Mouse (Mus musculus) neural tube, embryonic 14.5 days (tissue): Measurements from ENCODE around the gene Noxo1. TPM values are rescaled to one million over a fixed set of nuclear protein-coding genes. Genes with fewer than 3 reads are reported as not detected.
A peak's percentile ranks its signal among the peaks of the same experiment; 100 is the strongest.
"Not testable (repeated sequence)": the region's sequence is repeated elsewhere in the genome, so short reads cannot be mapped to it uniquely, and the experiment has no call there.

ENCODE experiments used
- ATAC-seq: fragments of 200-750 bp; cut with Nextera tagmentation; 2 replicates; pipeline ENCODE4 v1.8.0; 2017; ENCODE audit warnings: low read depth, mild to moderate bottlenecking, moderate TSS enrichment, moderate library complexity
- H3K27ac ChIP-seq: fragments of 300-500 bp; sonication (generic); 2 replicates; pipeline ENCODE4 v1.5.1; 2014; ENCODE audit warnings: low read depth, mild to moderate bottlenecking, control low read depth, low read length, moderate library complexity, mixed read lengths
- H3K27me3 ChIP-seq: fragments of 300-500 bp; sonication (generic); 2 replicates; pipeline ENCODE4 v1.6.1; 2014; ENCODE audit warnings: low read length; ENCODE audit not compliant: control insufficient read depth, insufficient read depth
- H3K36me3 ChIP-seq: fragments of 300-500 bp; sonication (generic); 2 replicates; pipeline ENCODE4 v1.6.1; 2014; ENCODE audit warnings: low read length, mixed read lengths; ENCODE audit not compliant: control insufficient read depth, insufficient read depth
- H3K4me1 ChIP-seq: fragments of 300-500 bp; sonication (generic); 2 replicates; pipeline ENCODE4 v1.6.1; 2014; ENCODE audit warnings: low read length; ENCODE audit not compliant: control insufficient read depth, insufficient read depth
- H3K4me2 ChIP-seq: fragments of 300-500 bp; sonication (generic); 2 replicates; pipeline ENCODE4 v1.6.1; 2014; ENCODE audit warnings: mild to moderate bottlenecking, low read depth, low read length, control low read depth
- H3K4me3 ChIP-seq: fragments of 300-500 bp; sonication (generic); 2 replicates; pipeline ENCODE4 v1.5.1; 2014; ENCODE audit warnings: low read depth, low read length, control low read depth, mixed read lengths
- H3K9ac ChIP-seq: fragments of 300-500 bp; sonication (generic); replicated peaks from 2 replicates; pipeline ENCODE4 v1.6.1; 2014; ENCODE audit warnings: low read depth, mild to moderate bottlenecking, control low read depth, low read length, mixed read lengths
- H3K9me3 ChIP-seq: fragments of 300-500 bp; sonication (generic); 2 replicates; pipeline ENCODE4 v1.6.1; 2016; ENCODE audit warnings: low read length; ENCODE audit not compliant: control insufficient read depth
- WGBS: fragments of 180-500 bp; shearing (Covaris S2); extraction: QIAGEN DNeasy Blood & Tissue Kit; methylation state at CpG from one replicate; pipeline ENCODE4 v1.1.7; 2014; 5-methylcytosine and 5-hydroxymethylcytosine counted together
- polyA plus RNA-seq: library from polyadenylated mRNA; unstranded; fragments of >200 nt; fragmentation: Nextera tagmentation; extraction: Ambion mirVana; gene quantifications from 2 replicates; pipeline ENCODE4 v1.2.1, GENCODE M21; 2014

The Noxo1 gene
- polyA plus RNA-seq, 1 experiment from 2014 or later: 1.3 TPM

DNA sequence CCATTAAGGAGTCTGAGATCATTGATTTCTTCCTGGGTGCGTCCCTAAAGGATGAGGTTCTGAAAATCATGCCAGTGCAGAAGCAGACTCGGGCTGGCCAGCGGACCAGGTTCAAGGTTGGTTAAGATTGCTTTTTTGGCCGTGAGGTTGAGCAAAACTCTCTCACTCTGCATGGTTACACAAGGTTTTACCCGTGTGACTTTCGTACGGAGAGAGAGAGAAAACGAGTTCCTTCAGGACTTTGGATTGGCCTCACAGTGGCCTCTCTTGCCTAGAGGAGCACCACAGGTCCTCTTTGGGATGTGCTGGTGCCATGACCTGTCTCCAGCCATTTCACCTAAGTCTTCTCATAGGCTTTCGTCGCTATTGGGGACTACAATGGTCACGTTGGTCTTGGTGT lies 24.6 kb downstream of the Noxo1 start:
- H3K9me3 ChIP-seq, H3K27me3 ChIP-seq, H3K27ac ChIP-seq, ATAC-seq: not testable (repeated sequence)
- Histone ChIP-seq H3K4me1 (peaks cover 28% of the 10 kb centered on the region), H3K9ac (peak overlapping the region; percentile 83), H3K4me2 (peak overlapping the region; percentile 71), H3K36me3 (peaks cover 19% of the 10 kb centered on the region), H3K4me3 (peak overlapping the region; percentile 83)
- 1% methylated on average over 11 of the region's 11 CpGs for WGBS

DNA sequence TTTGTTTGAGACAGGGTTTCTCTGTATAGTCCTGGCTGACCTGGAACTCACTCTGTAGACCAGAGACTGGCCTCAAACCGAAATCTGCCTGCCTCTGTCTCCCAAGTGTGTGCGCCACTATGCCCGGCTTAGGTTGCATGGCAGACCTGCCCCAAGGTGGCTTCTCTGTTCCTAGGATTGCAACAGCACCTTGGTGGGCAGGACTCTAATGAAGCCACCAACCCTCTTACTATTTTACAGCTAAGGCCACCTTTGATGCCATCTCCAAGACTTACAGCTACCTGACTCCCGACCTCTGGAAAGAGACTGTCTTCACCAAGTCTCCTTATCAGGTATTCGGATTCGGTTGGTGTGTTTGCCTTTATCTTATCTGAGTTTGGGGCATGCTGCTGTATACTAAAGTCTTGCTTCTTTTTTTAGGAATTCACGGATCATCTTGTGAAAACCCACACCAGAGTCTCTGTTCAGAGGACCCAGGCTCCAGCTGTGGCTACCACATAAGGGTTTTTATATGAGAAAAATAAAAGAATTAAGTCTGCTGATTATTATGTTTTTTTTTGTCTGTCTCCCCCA lies 25.4 kb downstream of the Noxo1 start:
- Histone ChIP-seq H3K4me2 (peak overlapping the region; percentile 71), H3K36me3 (peaks cover 14% of the 10 kb centered on the region), H3K9ac (0 out of 2 replicates have a peak overlapping the region, but pooled peaks have one; percentile 32), H3K4me1 (peaks cover 28% of the 10 kb centered on the region), H3K4me3 (peak overlapping the region; percentile 83; the same call in 1 of the 2 replicates)
- ATAC-seq, H3K9me3 ChIP-seq, H3K27ac ChIP-seq, H3K27me3 ChIP-seq: not testable (repeated sequence)
- WGBS: 74% methylated on average over 7 of the region's 7 CpGs

DNA sequence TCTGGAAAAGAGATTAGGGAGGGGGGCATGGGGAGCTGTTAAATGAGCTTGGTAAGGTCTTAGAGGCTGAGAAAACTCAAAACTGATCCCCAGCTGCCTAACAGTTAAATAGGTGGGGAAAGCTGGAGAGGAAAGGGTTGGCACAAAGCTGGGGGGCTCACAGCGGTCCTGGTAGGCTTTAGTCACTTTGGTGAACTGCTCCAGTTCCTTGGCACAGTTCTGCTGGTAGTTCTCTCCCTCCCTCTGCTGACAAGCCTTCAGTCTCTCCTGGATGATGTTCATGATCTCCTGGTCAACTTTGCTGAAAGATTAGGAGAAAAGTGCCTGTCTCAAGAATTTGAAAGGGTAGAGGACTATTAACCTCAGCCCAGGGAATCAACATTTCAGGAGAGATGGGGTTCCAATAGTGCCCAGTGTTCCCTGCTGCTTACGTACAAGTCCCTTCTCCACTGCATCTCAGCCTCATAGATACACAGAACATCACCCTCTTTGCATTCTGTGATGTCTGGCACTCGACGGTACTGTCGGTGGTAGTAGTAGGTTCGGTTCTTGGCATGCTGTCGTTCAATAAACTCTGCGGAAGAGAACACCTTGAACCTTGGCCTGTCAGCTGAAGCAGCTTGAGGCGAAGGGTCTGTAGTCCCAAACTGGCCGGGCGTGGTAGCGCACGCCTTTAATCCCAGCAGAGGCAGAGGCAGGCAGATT lies 26.3 kb downstream of the Noxo1 start:
- Histone ChIP-seq H3K4me3 (0 out of 2 replicates have a peak overlapping the region, but pooled peaks have one; percentile 4), H3K4me1 (peaks cover 28% of the 10 kb centered on the region), H3K9ac (no peak overlapping the region), H3K36me3 (peaks cover 14% of the 10 kb centered on the region), H3K4me2 (peak overlapping the region; percentile 81; the same call in 1 of the 2 replicates), H3K27ac (no peak overlapping the region), H3K9me3 (no peaks in the 10 kb centered on the region), H3K27me3 (no peaks in the 10 kb centered on the region)
- no peak for ATAC-seq
- WGBS: 34% methylated on average over 13 of the region's 13 CpGs

DNA sequence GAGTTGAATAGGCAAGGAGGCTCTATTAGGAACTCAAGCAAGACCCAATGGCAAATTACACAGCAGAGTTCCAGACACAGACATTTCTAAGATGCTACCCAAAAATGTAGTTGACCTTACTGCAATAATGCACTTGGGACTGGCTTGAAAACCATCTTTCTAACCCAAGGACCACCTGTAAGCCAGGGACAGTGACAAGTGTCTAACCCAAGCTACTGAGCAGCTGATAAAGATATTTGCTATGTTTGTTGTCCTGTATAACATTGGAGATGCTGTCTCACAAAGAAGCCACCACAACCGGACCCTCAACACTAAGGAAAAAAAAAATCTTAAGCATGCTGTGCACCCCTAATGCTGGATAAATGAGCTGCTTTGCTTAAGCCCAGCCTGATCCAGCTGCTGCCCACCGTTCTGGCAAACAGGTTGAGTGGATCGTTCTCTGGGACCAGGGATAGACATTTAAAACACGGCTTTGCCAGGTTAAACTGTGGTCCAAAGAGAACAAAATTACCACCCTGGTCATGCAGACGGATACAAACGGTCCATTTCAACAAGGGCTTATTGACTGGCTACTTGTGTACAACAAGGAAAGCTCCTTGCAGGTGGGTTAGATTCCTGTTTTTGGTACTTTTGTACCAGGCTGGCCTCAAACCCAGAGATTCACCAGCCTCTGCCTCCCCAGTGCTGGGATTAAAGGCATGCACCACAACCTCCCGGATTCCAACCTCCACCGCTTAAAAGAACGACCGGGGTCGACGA lies 27.3 kb downstream of the Noxo1 start:
- peak overlapping the region; percentile 76 for H3K4me3 ChIP-seq
- 3% methylated on average over 12 of the region's 12 CpGs for WGBS
- H3K27me3 ChIP-seq: no peaks in the 10 kb centered on the region
- peaks cover 28% of the 10 kb centered on the region for H3K4me1 ChIP-seq
- no peak for ATAC-seq
- H3K9ac ChIP-seq: peak overlapping the region; percentile 86
- H3K36me3 ChIP-seq: peaks cover 14% of the 10 kb centered on the region
- H3K4me2 ChIP-seq: peak overlapping the region; percentile 81
- no peak overlapping the region for H3K27ac ChIP-seq
- H3K9me3 ChIP-seq: no peaks in the 10 kb centered on the region

DNA sequence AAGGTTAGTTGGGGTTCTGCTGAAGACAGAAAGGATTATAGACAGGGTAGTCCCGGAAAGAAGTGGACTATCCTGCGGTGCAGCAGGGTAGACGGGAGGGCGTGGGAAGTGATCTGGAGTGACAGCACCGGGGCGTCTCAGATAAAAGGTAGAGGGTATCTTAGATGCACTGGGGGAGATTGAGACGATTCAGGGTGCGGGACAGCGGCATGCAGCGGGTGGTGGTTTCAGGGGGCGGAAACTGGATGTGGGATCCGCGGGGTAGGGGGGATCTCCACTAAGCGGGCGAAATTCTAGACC lies 27.8 kb downstream of the Noxo1 start:
- under 1% methylated on average over 15 of the region's 15 CpGs for WGBS
- H3K27me3 ChIP-seq: no peaks in the 10 kb centered on the region
- ATAC-seq: peak; percentile 2; the same call in 1 of the 2 replicates

DNA sequence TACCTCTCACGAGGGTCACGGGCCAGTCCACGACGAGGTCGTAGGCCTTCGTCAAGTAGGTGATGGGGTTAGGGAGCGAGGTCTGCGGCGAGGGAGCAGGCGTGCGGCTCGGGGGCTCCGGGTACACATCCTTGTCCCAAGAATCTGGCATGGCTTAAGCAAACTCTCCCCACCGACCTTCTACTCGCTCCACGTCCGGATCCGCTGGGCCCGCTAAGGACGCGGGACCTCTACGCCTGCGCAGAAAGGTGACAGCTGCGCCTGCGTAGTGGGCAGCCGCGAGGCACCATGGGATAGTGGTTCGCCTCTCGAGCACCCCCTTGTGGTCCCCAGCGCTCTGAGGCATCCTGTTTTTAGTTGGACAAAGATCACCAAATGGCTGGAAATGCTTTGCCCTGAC lies 28.1 kb downstream of the Noxo1 start, which contains the start of gene Ndufb10:
Gene Ndufb10, minus strand, starts transcription at position 295 of the 400 bp plus-strand sequence.
- peaks cover 14% of the 10 kb centered on the region for H3K36me3 ChIP-seq
- H3K27me3 ChIP-seq: no peaks in the 10 kb centered on the region
- 0% methylated on average over 30 of the region's 30 CpGs for WGBS
- peak within 1 kb of the TSS; percentile 76 for H3K4me3 ChIP-seq
- H3K27ac ChIP-seq: peak within 1 kb of the TSS; percentile 81
- peak; percentile 62 for ATAC-seq
- no peaks in the 10 kb centered on the region for H3K9me3 ChIP-seq
- peak within 1 kb of the TSS; percentile 86 for H3K9ac ChIP-seq
- peak within 1 kb of the TSS; percentile 81 for H3K4me2 ChIP-seq
- peaks cover 24% of the 10 kb centered on the region for H3K4me1 ChIP-seq

More for the DNA sequence above, 27.8 kb downstream of the Noxo1 start:
- H3K9me3 ChIP-seq: no peaks in the 10 kb centered on the region
- peak overlapping the region; percentile 81 for H3K4me2 ChIP-seq
- H3K27ac ChIP-seq: peak overlapping the region; percentile 81
- H3K9ac ChIP-seq: peak overlapping the region; percentile 86
- peaks cover 14% of the 10 kb centered on the region for H3K36me3 ChIP-seq
- peak overlapping the region; percentile 76 for H3K4me3 ChIP-seq
- peaks cover 26% of the 10 kb centered on the region for H3K4me1 ChIP-seq

DNA sequence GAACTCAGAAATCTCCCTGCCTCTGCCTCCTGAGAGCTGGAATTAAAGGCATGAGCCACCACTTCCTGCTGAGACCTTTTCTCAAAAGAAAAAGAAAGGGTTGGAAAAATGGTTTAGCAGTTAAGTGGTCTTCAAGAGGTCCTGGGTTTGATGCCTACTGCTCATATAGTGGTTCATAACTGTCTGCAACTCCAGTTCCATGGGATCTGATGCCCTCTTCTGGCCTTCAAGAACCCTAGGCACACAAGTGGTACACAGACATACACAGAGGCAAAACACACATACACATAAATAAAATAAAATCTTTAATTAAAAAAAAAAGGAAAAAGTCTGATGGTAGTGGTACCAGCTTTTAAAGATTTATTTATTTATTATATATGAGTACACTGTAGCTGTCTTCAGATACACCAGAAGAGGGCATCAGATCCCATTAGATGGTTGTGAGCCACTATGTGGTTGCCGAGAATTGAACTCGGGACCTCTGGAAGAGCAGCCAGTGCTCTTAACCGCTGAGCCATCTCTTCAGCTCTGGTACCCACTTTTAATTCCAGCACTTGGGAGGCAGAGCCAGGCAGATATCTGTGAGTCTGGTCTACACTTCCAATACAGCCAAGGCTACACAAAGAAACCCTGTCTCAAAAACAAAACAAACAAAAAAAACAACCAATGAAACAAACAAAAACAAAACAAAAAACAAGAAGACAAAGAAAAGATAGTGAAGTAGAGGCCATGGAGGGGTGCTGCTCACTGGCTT lies 29.8 kb downstream of the Noxo1 start:
- no peaks in the 10 kb centered on the region for H3K27me3 ChIP-seq
- H3K4me1 ChIP-seq: peaks cover 24% of the 10 kb centered on the region
- WGBS: 74% methylated on average over 3 of the region's 3 CpGs
- H3K4me2 ChIP-seq: no peak overlapping the region
- H3K9me3 ChIP-seq: no peaks in the 10 kb centered on the region
- H3K4me3 ChIP-seq: no peak overlapping the region
- no peak for ATAC-seq
- peaks cover 14% of the 10 kb centered on the region for H3K36me3 ChIP-seq
- no peak overlapping the region for H3K9ac ChIP-seq
- no peak overlapping the region for H3K27ac ChIP-seq

DNA sequence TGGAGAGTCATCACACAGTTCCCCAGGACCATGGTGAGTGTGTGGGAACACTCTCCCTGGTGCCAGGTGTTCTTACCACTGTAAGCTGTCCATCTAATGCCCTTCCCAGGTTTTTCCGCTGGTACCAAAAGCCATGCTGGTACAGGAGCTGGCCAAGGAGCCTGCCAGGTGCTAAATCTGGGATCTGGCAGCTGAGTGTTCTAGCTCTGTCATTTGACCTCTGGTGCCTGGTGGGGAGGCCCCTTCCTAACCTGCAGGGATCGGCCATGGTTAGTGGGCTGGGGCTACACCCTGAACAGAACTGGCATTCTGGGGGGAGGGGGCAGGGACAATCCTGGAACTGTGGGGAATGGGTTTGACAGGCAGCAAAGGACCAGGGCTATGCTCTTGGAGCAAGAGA lies 31.6 kb downstream of the Noxo1 start, which contains the start of gene Rpl3l:
Gene Rpl3l, plus strand, starts transcription at position 203 of the 400 bp plus-strand sequence.
- 81% methylated on average over 2 of the region's 2 CpGs for WGBS
- Histone ChIP-seq H3K4me3 (no peak within 1 kb of the TSS), H3K36me3 (no peaks in the 10 kb centered on the region), H3K9me3 (no peaks in the 10 kb centered on the region), H3K9ac (no peak within 1 kb of the TSS), H3K4me2 (no peak within 1 kb of the TSS), H3K4me1 (peaks cover 11% of the 10 kb centered on the region), H3K27ac (no peak within 1 kb of the TSS), H3K27me3 (no peaks in the 10 kb centered on the region)
- no peak for ATAC-seq
